Mouse (Mus musculus) left cerebral cortex, adult 2 months (tissue): Measurements from ENCODE around the gene Lrrc58. TPM values are rescaled to one million over a fixed set of nuclear protein-coding genes. Genes with fewer than 3 reads are reported as not detected.

Source experiments
- DNase-seq, 2 experiments: peaks; one replicate each; pipeline ENCODE4 v3.0.0; 2021 to 2022; ENCODE audit warnings: low spot score in 2 of 2, mixed read lengths in 1 of 2; ENCODE audit errors: extremely low spot score in 1 of 2
- H3K27ac ChIP-seq: fragments of 200-600 bp; 2 replicates; pipeline ENCODE4 v1.8.1; 2022
- H3K4me3 ChIP-seq: fragments of 200-600 bp; 2 replicates; pipeline ENCODE4 v1.8.1; 2022
- CTCF ChIP-seq: fragments of 200-600 bp; IDR thresholded peaks from 2 replicates; pipeline ENCODE4 v1.8.1; 2022; ENCODE audit warnings: antibody characterized with exemption, mild to moderate bottlenecking, moderate library complexity
- intact Hi-C: fragments of 180-260 bp; cut with DNase I; formaldehyde crosslinking; loops from one replicate; pipeline ENCODE4 v1.15.1; 2025
- total RNA-seq, 2 experiments: library from RNA; stranded (reverse); gene quantifications; 2 replicates each; pipeline ENCODE4 v1.2.3; 2021

The Lrrc58 gene
- total RNA-seq, 2 experiments from 2014 or later = 105 to 106 TPM

- intact Hi-C loops = no loop called here
- no peak for DNase-seq
- H3K27ac ChIP-seq = no peak overlapping the region
These were observed 33.1 kb downstream of the Lrrc58 start for GRCm38 (mm10) chr16:37901318-37901717.

GRCm38 (mm10) chr16:37906456-37906855 lies 38.3 kb downstream of the Lrrc58 start:
- intact Hi-C loops = no loop called here
- no peak overlapping the region for H3K4me3 ChIP-seq
- no peak for DNase-seq
- no peak overlapping the region for H3K27ac ChIP-seq
- no peak for TF ChIP-seq CTCF

More at GRCm38 (mm10) chr16:37901318-37901717, 33.1 kb downstream of the Lrrc58 start:
- H3K4me3 ChIP-seq = no peak overlapping the region
- TF ChIP-seq CTCF = no peak

- intact Hi-C loops = no loop called here
- no peak overlapping the region for H3K27ac ChIP-seq
These were observed 42.9 kb downstream of the Lrrc58 start for GRCm38 (mm10) chr16:37911086-37911485.

GRCm38 (mm10) chr16:37916138-37916817 lies 48.1 kb downstream of the Lrrc58 start, which contains the start of gene Gpr156:
Gene Gpr156, plus strand, starts transcription at chr16:37916496.
- intact Hi-C loops = no loop called here
- no peak within 1 kb of the TSS for H3K27ac ChIP-seq
- TF ChIP-seq CTCF = peak; percentile 54
- peak; percentile 47 for DNase-seq
- H3K4me3 ChIP-seq = peak within 1 kb of the TSS; percentile 66

More at GRCm38 (mm10) chr16:37911086-37911485, 42.9 kb downstream of the Lrrc58 start:
- no peak for TF ChIP-seq CTCF
- no peak overlapping the region for H3K4me3 ChIP-seq
- DNase-seq = no peak

- no peak for DNase-seq
- no peak for TF ChIP-seq CTCF
- intact Hi-C loops = no loop called here
- H3K4me3 ChIP-seq = peak overlapping the region; percentile 66
- no peak overlapping the region for H3K27ac ChIP-seq
These were observed 48.6 kb downstream of the Lrrc58 start for GRCm38 (mm10) chr16:37916818-37917201.

GRCm38 (mm10) chr16:37919000-37919399 lies 50.8 kb downstream of the Lrrc58 start:
- no peak overlapping the region for H3K4me3 ChIP-seq
- DNase-seq = no peak
- no peak overlapping the region for H3K27ac ChIP-seq
- peak; percentile 23; the same call in 1 of the 2 replicates for TF ChIP-seq CTCF
- intact Hi-C loops = no loop called here

GRCm38 (mm10) chr16:37920842-37921409 lies 52.7 kb downstream of the Lrrc58 start:
- intact Hi-C loops = no loop called here
- no peak for DNase-seq
- no peak for TF ChIP-seq CTCF
- H3K4me3 ChIP-seq = no peak overlapping the region
- no peak overlapping the region for H3K27ac ChIP-seq

GRCm38 (mm10) chr16:37926087-37926486 lies 57.9 kb downstream of the Lrrc58 start:
- no peak overlapping the region for H3K27ac ChIP-seq
- no peak overlapping the region for H3K4me3 ChIP-seq
- DNase-seq = no peak
- intact Hi-C loops = no loop called here
- no peak for TF ChIP-seq CTCF

- Histone ChIP-seq H3K4me3 (no peak overlapping the region), H3K27ac (no peak overlapping the region)
- no peak for DNase-seq
- no peak for TF ChIP-seq CTCF
- intact Hi-C loops = no loop called here
These were observed 58.9 kb downstream of the Lrrc58 start for GRCm38 (mm10) chr16:37927117-37927516.

- TF ChIP-seq CTCF = no peak
- intact Hi-C loops = no loop called here
- Histone ChIP-seq H3K27ac (no peak overlapping the region), H3K4me3 (no peak overlapping the region)
- no peak for DNase-seq
These were observed 60.8 kb downstream of the Lrrc58 start for GRCm38 (mm10) chr16:37929006-37929405.

- Histone ChIP-seq H3K27ac (no peak overlapping the region), H3K4me3 (no peak overlapping the region)
- intact Hi-C loops = no loop called here
- no peak; the same call in none of the 2 replicates for TF ChIP-seq CTCF
- DNase-seq = no peak
These were observed 61.4 kb downstream of the Lrrc58 start for GRCm38 (mm10) chr16:37929626-37930025.

GRCm38 (mm10) chr16:37934932-37935331 lies 66.7 kb downstream of the Lrrc58 start:
- peak; percentile 27 for TF ChIP-seq CTCF
- intact Hi-C loops = no loop called here
- Histone ChIP-seq H3K27ac (no peak overlapping the region), H3K4me3 (no peak overlapping the region)
- no peak for DNase-seq

- intact Hi-C loops = no loop called here
- Histone ChIP-seq H3K4me3 (no peak overlapping the region), H3K27ac (no peak overlapping the region)
- DNase-seq = no peak
- TF ChIP-seq CTCF = no peak
These were observed 69.1 kb downstream of the Lrrc58 start for GRCm38 (mm10) chr16:37937276-37937675.

Other genes starting within 250 kb of the Lrrc58 start
- 10 to 100 TPM; 68.5 to 69.7 TPM for gene Ndufb4, start 213.9 kb upstream of the Lrrc58 start, total RNA-seq
- 10 to 100 TPM; 28.8 to 33.3 TPM for gene Fstl1, start 91.5 kb upstream of the Lrrc58 start, total RNA-seq
- not detected for gene Gm36028, start 7.2 kb upstream of the Lrrc58 start, total RNA-seq
- gene Gpr156, start 48.1 kb downstream of the Lrrc58 start, total RNA-seq = under 1 TPM; 0.48 to 0.63 TPM
- 100 to 1,000 TPM; 179 to 181 TPM for gene Gsk3b, start 220.6 kb downstream of the Lrrc58 start, total RNA-seq